ENCODE assay signal across 13 mouse cellular contexts in the genomic region with DNA sequence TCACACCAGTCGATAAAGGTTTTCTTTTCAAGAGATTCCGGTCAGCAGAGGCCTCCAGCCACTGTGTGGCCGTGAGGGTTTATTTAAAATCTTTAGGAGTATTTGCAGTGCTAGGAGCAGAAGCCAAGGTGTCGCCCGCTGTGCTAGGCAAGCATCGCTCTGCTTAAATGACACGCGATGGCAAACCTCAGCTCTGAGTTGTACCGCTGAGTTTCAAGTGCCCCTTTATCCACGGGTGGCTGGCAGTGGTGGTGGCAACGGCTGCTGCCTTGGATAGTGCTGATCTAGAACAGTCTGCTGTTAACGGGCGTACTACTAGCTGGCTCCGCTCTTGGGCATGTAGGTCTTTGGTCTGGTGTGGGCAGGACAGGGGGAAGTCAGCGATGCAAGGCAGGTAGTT.
A peak's percentile ranks its signal among the peaks of the same experiment; 100 is the strongest.
DNase-seq lines count a peak whose midpoint lies in the region; ATAC-seq and TF ChIP-seq lines count a peak whose summit lies in the region.
"Had no signal": no experiment of that assay in that cellular context is flagged by ENCODE, and none has a peak within 500 bp of the region (broad histone marks: within the 10 kb centered on the region; RNA-seq: fewer than 3 reads in every experiment).

No protein-coding gene starts in this region.

- peak overlapping the region; percentile 27; the same call in 1 of the 2 replicates for H3K27ac ChIP-seq in forebrain, embryonic 14.5 days (ENCODE audit: low read depth, low read length)
- H3K27ac ChIP-seq in forebrain, embryonic 12.5 days, result no peak overlapping the region
- peak overlapping the region; percentile 30; the same call in 1 of the 2 replicates for H3K27ac ChIP-seq in kidney, embryonic 15.5 days
- no peak overlapping the region for H3K27ac ChIP-seq in kidney, embryonic 14.5 days (ENCODE audit: low read depth, low read length)
- H3K27ac ChIP-seq in liver, embryonic 14.5 days, result peak overlapping the region; percentile 98
- H3K27ac ChIP-seq: kidney, postnatal 0 days; limb, embryonic 15.5 days had no signal

- 58% methylated on average over 15 of the region's 15 CpGs for WGBS in forebrain, embryonic 14.5 days
- WGBS in forebrain, embryonic 12.5 days, result 64% methylated on average over 15 of the region's 15 CpGs
- 66% methylated on average over 15 of the region's 15 CpGs for WGBS in kidney, embryonic 15.5 days
- 63% methylated on average over 15 of the region's 15 CpGs for WGBS in kidney, embryonic 14.5 days
- WGBS in liver, embryonic 14.5 days (ENCODE audit: insufficient replicate concordance), result 75% methylated on average over 15 of the region's 15 CpGs

- no peak for TF ChIP-seq POLR2A in brain, embryonic 14.5 days (IDR thresholded peaks at IDR 0.05; ENCODE audit: borderline replicate concordance, extremely low read depth, insufficient read depth, insufficient read length, poor library complexity, severe bottlenecking)

- H3K36me3 ChIP-seq in forebrain, embryonic 14.5 days (ENCODE audit: control insufficient read depth, insufficient read depth, low read length), result no peaks in the 10 kb centered on the region
- no peaks in the 10 kb centered on the region for H3K36me3 ChIP-seq in forebrain, embryonic 12.5 days (replicated peaks)
- H3K36me3 ChIP-seq in kidney, embryonic 15.5 days, result no peaks in the 10 kb centered on the region
- H3K36me3 ChIP-seq in kidney, embryonic 14.5 days (ENCODE audit: control insufficient read depth, insufficient read depth, low read length), result no peaks in the 10 kb centered on the region
- H3K36me3 ChIP-seq in liver, embryonic 14.5 days (replicated peaks; ENCODE audit: control insufficient read depth, insufficient read depth, low read depth), result no peaks in the 10 kb centered on the region
- H3K36me3 ChIP-seq: limb, embryonic 15.5 days had no signal

- ATAC-seq in forebrain, embryonic 14.5 days, result no peak
- ATAC-seq in forebrain, embryonic 12.5 days (ENCODE audit: low FRiP score), result no peak
- no peak for ATAC-seq in kidney, embryonic 15.5 days (replicated peaks; ENCODE audit: low FRiP score)
- no peak for ATAC-seq in kidney, embryonic 14.5 days (ENCODE audit: low FRiP score, low TSS enrichment)
- no peak for ATAC-seq in liver, embryonic 14.5 days (ENCODE audit: insufficient read depth)

- no peak overlapping the region for H3K4me2 ChIP-seq in forebrain, embryonic 14.5 days (ENCODE audit: low read length)
- H3K4me2 ChIP-seq in forebrain, embryonic 12.5 days, result no peak overlapping the region
- no peak overlapping the region for H3K4me2 ChIP-seq in kidney, embryonic 15.5 days
- no peak overlapping the region for H3K4me2 ChIP-seq in kidney, embryonic 14.5 days (replicated peaks; ENCODE audit: low read depth, low read length)
- peak overlapping the region; percentile 97 for H3K4me2 ChIP-seq in liver, embryonic 14.5 days (ENCODE audit: low read depth)
- H3K4me2 ChIP-seq: limb, embryonic 15.5 days had no signal

- no peak overlapping the region for H3K4me3 ChIP-seq in forebrain, embryonic 14.5 days (ENCODE audit: low read depth, low read length)
- H3K4me3 ChIP-seq in forebrain, embryonic 12.5 days (replicated peaks), result no peak overlapping the region
- no peak overlapping the region for H3K4me3 ChIP-seq in kidney, embryonic 15.5 days (replicated peaks)
- H3K4me3 ChIP-seq in kidney, embryonic 14.5 days (ENCODE audit: low read length), result no peak overlapping the region
- H3K4me3 ChIP-seq in liver, embryonic 14.5 days (ENCODE audit: insufficient read depth in 1 of 2, low read depth in 2 of 2, low read length in 2 of 2), result no peak overlapping the region
- H3K4me3 ChIP-seq: limb, embryonic 15.5 days had no signal

- no peak for TF ChIP-seq CTCF in brain, embryonic 14.5 days (IDR thresholded peaks at IDR 0.05; ENCODE audit: borderline replicate concordance, extremely low read depth, insufficient read depth, insufficient read length)
- TF ChIP-seq CTCF in liver, embryonic 14.5 days (IDR thresholded peaks at IDR 0.05; ENCODE audit: low read depth), result no peak

- no peaks in the 10 kb centered on the region for H3K9me3 ChIP-seq in forebrain, embryonic 14.5 days (replicated peaks; ENCODE audit: control insufficient read depth, low read length)
- no peaks in the 10 kb centered on the region for H3K9me3 ChIP-seq in forebrain, embryonic 12.5 days
- H3K9me3 ChIP-seq in kidney, embryonic 15.5 days (replicated peaks), result no peaks in the 10 kb centered on the region
- no peaks in the 10 kb centered on the region for H3K9me3 ChIP-seq in kidney, embryonic 14.5 days (ENCODE audit: control insufficient read depth, low read length)
- no peaks in the 10 kb centered on the region for H3K9me3 ChIP-seq in liver, embryonic 14.5 days (ENCODE audit: control insufficient read depth, low read length)
- H3K9me3 ChIP-seq: limb, embryonic 15.5 days had no signal

- H3K27me3 ChIP-seq in forebrain, embryonic 14.5 days (replicated peaks; ENCODE audit: control insufficient read depth, insufficient read depth, low read length), result no peaks in the 10 kb centered on the region
- peaks cover 12% of the 10 kb centered on the region; the same call in 1 of the 2 replicates for H3K27me3 ChIP-seq in forebrain, embryonic 12.5 days
- H3K27me3 ChIP-seq in kidney, embryonic 15.5 days, result no peaks in the 10 kb centered on the region
- H3K27me3 ChIP-seq in kidney, embryonic 14.5 days (ENCODE audit: control insufficient read depth, insufficient read depth, low read length), result no peaks in the 10 kb centered on the region; the same call in 1 of the 2 replicates
- H3K27me3 ChIP-seq in liver, embryonic 14.5 days (ENCODE audit: control insufficient read depth, insufficient read depth, low read length), result no peaks in the 10 kb centered on the region
- H3K27me3 ChIP-seq: limb, embryonic 15.5 days had no signal

- H3K9ac ChIP-seq in forebrain, embryonic 14.5 days (ENCODE audit: low read length), result no peak overlapping the region
- H3K9ac ChIP-seq in forebrain, embryonic 12.5 days, result no peak overlapping the region
- no peak overlapping the region for H3K9ac ChIP-seq in kidney, embryonic 15.5 days
- no peak overlapping the region for H3K9ac ChIP-seq in kidney, embryonic 14.5 days (ENCODE audit: low read depth, low read length)
- H3K9ac ChIP-seq in liver, embryonic 14.5 days (replicated peaks), result peak overlapping the region; percentile 12; the same call in 1 of the 2 replicates
- H3K9ac ChIP-seq: limb, embryonic 15.5 days had no signal

- peaks cover 72% of the 10 kb centered on the region for H3K4me1 ChIP-seq in forebrain, embryonic 14.5 days (ENCODE audit: control insufficient read depth, insufficient read depth, low read length)
- peaks cover 86% of the 10 kb centered on the region for H3K4me1 ChIP-seq in forebrain, embryonic 12.5 days
- H3K4me1 ChIP-seq in kidney, embryonic 15.5 days, result peaks cover 87% of the 10 kb centered on the region
- H3K4me1 ChIP-seq in kidney, embryonic 14.5 days (ENCODE audit: control insufficient read depth, insufficient read depth, low read length), result peaks cover 63% of the 10 kb centered on the region
- H3K4me1 ChIP-seq in liver, embryonic 14.5 days (replicated peaks; ENCODE audit: control insufficient read depth in 2 of 2, insufficient read depth in 2 of 2, low read length in 1 of 2), result peaks cover 55 to 64% of the 10 kb centered on the region in 2 experiments

- TF ChIP-seq EP300 in liver, embryonic 14.5 days (IDR thresholded peaks at IDR 0.05; ENCODE audit: low read depth), result no peak

- DNase-seq in forebrain, embryonic 14.5 days (ENCODE audit: low spot score), result no peak
- DNase-seq in brain, embryonic 14.5 days (ENCODE audit: low read depth), result peak; percentile 70
- DNase-seq in liver, embryonic 14.5 days (ENCODE audit: low read depth in 3 of 3, low spot score in 3 of 3), result no peak
- no peak for DNase-seq in adrenal gland, postnatal 10 days
- no peak for DNase-seq in adrenal gland, postnatal 36 days
- DNase-seq: cerebellum, adult 11-12 months; heart, postnatal 36 days; thymus, adult 18-20 months had no signal

Comparison
In these comparisons a context has a peak if more than half of its experiments do, and no peak if none do; other contexts are left out.
1. H3K27ac ChIP-seq: peak in forebrain, embryonic 14.5 days (single experiment), kidney, embryonic 15.5 days (single experiment) and liver, embryonic 14.5 days (single experiment); none in forebrain, embryonic 12.5 days (single experiment) and kidney, embryonic 14.5 days (single experiment).